Mouse (Mus musculus) midbrain, embryonic 10.5 days (tissue): Measurements from ENCODE around the gene Trpc7. TPM values are rescaled to one million over a fixed set of nuclear protein-coding genes. Genes with fewer than 3 reads are reported as not detected.

Experiments
- DNase-seq: peaks from one replicate; pipeline ENCODE4 v3.0.0-alpha.2; 2017; ENCODE audit warnings: low spot score
- H3K27ac ChIP-seq: fragments of 300-500 bp; sonication (generic); replicated peaks from 2 replicates; pipeline ENCODE4 v1.5.1; 2016; ENCODE audit warnings: mild to moderate bottlenecking
- H3K27me3 ChIP-seq: fragments of 300-500 bp; sonication (generic); 2 replicates; pipeline ENCODE4 v1.6.1; 2016; ENCODE audit warnings: low read depth, mild to moderate bottlenecking; ENCODE audit not compliant: poor library complexity, severe bottlenecking
- H3K36me3 ChIP-seq: fragments of 300-500 bp; sonication (generic); 2 replicates; pipeline ENCODE4 v1.6.1; 2016; ENCODE audit warnings: mild to moderate bottlenecking, moderate library complexity
- H3K4me1 ChIP-seq: fragments of 300-500 bp; sonication (generic); 2 replicates; pipeline ENCODE4 v1.6.1; 2016
- H3K4me3 ChIP-seq: fragments of 300-500 bp; sonication (generic); 2 replicates; pipeline ENCODE4 v1.5.1; 2016; ENCODE audit warnings: mild to moderate bottlenecking, moderate library complexity
- H3K9me3 ChIP-seq: fragments of 300-500 bp; sonication (generic); replicated peaks from 2 replicates; pipeline ENCODE4 v1.6.1; 2016; ENCODE audit warnings: mild to moderate bottlenecking
- WGBS: fragments of 180-500 bp; shearing (Covaris S2); methylation state at CpG from one replicate; pipeline ENCODE4 v1.1.7; 2016; 5-methylcytosine and 5-hydroxymethylcytosine counted together
- polyA plus RNA-seq: library from polyadenylated mRNA; unstranded; fragments of >200 nt; fragmentation: Nextera tagmentation; extraction: Ambion mirVana; gene quantifications from 2 replicates; pipeline ENCODE4 v1.2.1, GENCODE M21; 2016

Trpc7 gene
- polyA plus RNA-seq, 1 experiment from 2014 or later = not detected

DNA sequence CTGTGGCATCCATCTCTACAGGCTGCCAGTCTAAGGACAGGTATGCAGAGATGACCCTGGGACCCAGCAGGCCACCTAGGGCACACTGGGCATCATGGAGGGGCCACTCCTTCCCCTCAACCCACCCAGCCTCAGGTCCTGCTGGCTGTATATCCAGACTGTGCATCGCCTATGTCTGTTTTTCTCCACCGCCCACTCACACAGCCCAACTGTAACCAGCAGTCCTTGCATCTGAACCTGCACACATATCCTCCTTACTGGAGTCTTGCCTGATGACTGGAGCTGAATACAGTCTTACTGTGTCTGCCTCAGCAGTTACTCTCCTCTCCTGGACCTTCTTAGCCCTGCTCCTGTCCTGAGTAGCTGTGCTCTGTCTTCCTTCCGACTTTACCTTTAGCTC is 114.1 kb downstream of the Trpc7 start:
- Histone ChIP-seq H3K4me1 (peaks cover 13% of the 10 kb centered on the region), H3K4me3 (no peak overlapping the region), H3K27me3 (peaks cover 4% of the 10 kb centered on the region; the same call in 1 of the 2 replicates), H3K27ac (no peak overlapping the region), H3K36me3 (no peaks in the 10 kb centered on the region), H3K9me3 (peaks cover 4% of the 10 kb centered on the region; the same call in 1 of the 2 replicates)
- 92% methylated on average over 3 of the region's 3 CpGs for WGBS
- no peak for DNase-seq

DNA sequence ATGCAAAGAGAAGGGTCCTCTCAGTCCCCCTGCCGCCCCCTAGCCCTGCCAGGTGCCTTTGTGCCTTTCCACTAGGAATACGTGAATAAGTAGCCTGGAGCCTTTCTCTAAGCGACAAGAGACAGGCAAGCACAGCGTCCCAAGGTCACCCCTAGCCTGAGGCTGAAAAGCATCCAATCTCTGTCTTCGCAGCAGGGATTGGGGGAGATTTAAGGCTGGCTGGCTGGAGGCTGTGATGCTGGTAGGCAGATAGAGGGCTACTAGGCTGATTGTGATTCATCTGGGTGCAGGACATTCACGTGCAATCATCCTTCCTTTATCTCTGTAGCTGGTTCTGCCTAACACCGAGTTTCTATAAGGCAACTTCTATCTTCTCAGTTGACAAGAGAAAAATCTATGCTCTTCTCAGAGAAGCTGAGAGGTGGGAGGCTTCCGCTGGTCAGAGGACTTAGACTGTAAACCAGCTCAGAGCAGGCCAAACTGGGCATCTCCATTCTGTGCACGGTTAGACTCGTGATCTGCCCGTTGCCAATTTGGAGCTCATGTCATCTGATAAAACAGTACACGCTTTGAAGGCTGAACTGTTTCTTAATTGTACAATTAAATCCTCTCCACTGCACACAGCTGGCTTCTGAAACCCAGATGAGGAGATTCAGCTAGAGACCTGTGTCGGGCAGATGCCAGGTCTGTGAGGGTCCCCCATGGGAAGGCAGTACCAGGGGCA is 114.9 kb downstream of the Trpc7 start:
- H3K27ac ChIP-seq = peak overlapping the region; percentile 46; the same call in 1 of the 2 replicates
- no peaks in the 10 kb centered on the region for H3K36me3 ChIP-seq
- H3K27me3 ChIP-seq = peaks cover 4% of the 10 kb centered on the region; the same call in 1 of the 2 replicates
- no peak overlapping the region for H3K4me3 ChIP-seq
- DNase-seq = no peak
- WGBS = 74% methylated on average over 13 of the region's 13 CpGs
- H3K9me3 ChIP-seq = peaks cover 4% of the 10 kb centered on the region; the same call in 1 of the 2 replicates
- H3K4me1 ChIP-seq = peaks cover 13% of the 10 kb centered on the region

DNA sequence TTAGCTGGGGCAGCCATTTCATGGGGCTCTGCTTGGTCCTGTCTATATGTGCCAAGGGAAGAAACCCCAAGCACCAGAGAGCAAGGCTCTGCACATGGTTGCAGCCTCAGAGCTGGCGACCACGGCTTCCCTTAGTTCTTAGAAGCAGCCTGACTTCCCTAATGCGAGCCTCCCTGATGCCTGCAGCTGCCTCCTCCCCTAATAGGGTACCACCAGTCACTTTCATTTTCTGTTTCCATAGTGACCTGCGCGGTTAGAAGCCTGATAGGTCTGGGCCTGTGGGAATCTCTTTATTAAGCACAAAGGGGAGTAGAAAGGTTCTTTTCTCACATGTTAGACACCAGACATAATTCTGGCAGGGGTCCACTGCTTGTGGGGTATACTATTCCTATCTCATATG is 121.5 kb downstream of the Trpc7 start:
- Histone ChIP-seq H3K27ac (peak overlapping the region; percentile 61), H3K36me3 (no peaks in the 10 kb centered on the region), H3K4me1 (peaks cover 35% of the 10 kb centered on the region), H3K9me3 (no peaks in the 10 kb centered on the region), H3K4me3 (no peak overlapping the region), H3K27me3 (peaks cover 4% of the 10 kb centered on the region; the same call in 1 of the 2 replicates)
- WGBS = 47% methylated on average over 5 of the region's 5 CpGs
- no peak for DNase-seq

DNA sequence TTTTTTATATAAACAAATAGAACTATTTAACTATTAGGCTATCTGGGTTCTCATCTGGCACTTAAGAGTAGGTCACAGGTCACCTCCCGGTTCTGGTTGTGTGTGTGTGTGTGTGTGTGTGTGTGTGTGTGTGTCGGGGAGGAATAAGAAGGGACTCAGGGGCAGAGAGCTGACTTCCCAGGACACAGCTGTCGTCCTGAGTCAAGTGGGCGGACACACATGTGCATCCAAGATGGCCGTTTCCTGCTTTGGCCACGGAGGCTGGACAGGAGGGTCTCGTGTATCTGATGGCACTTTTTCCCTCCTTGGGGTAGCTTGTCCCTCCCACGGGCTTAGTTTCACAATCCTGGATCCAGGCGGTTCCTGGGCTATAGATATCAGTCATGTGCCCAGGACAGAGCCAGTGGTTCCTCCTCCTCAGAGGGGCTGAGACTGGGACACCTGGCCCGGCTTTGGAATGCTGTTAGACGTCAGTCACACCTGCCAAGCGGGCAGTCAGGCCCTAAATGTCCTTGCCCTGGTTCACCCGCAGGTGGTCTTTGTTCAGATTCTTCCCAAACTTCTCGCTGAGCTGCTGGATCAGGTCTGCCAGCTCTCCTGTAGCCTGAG is 122.4 kb downstream of the Trpc7 start:
- Histone ChIP-seq H3K36me3 (no peaks in the 10 kb centered on the region), H3K27ac (peak overlapping the region; percentile 61; the same call in 1 of the 2 replicates), H3K9me3 (no peaks in the 10 kb centered on the region), H3K4me3 (no peak overlapping the region), H3K27me3 (peaks cover 7% of the 10 kb centered on the region), H3K4me1 (peaks cover 44% of the 10 kb centered on the region)
- no peak for DNase-seq
- WGBS = 60% methylated on average over 14 of the region's 14 CpGs

GRCm38 (mm10) chr13:56772592-56772991 is 123.2 kb downstream of the Trpc7 start:
- no peak for DNase-seq
- no peaks in the 10 kb centered on the region for H3K36me3 ChIP-seq
- H3K4me3 ChIP-seq = no peak overlapping the region
- H3K27ac ChIP-seq = no peak overlapping the region
- H3K4me1 ChIP-seq = peaks cover 44% of the 10 kb centered on the region
- H3K9me3 ChIP-seq = no peaks in the 10 kb centered on the region
- peaks cover 14% of the 10 kb centered on the region for H3K27me3 ChIP-seq
- 55% methylated on average over 3 of the region's 3 CpGs for WGBS

- WGBS = 66% methylated on average over 5 of the region's 5 CpGs
- Histone ChIP-seq H3K27ac (peak overlapping the region; percentile 9; the same call in 1 of the 2 replicates), H3K4me3 (no peak overlapping the region), H3K27me3 (peaks cover 22% of the 10 kb centered on the region), H3K36me3 (no peaks in the 10 kb centered on the region), H3K4me1 (peaks cover 49% of the 10 kb centered on the region), H3K9me3 (no peaks in the 10 kb centered on the region)
- no peak for DNase-seq
Measured at GRCm38 (mm10) chr13:56770786-56771185, 125.0 kb downstream of the Trpc7 start.

- no peaks in the 10 kb centered on the region for H3K9me3 ChIP-seq
- peaks cover 54% of the 10 kb centered on the region for H3K4me1 ChIP-seq
- DNase-seq = peak; percentile 23
- peaks cover 26% of the 10 kb centered on the region for H3K27me3 ChIP-seq
- no peaks in the 10 kb centered on the region for H3K36me3 ChIP-seq
- H3K4me3 ChIP-seq = no peak overlapping the region
- H3K27ac ChIP-seq = peak overlapping the region; percentile 55
- WGBS = 50% methylated on average over 1 of the region's 1 CpGs
Measured at GRCm38 (mm10) chr13:56770136-56770578, 125.6 kb downstream of the Trpc7 start.

DNA sequence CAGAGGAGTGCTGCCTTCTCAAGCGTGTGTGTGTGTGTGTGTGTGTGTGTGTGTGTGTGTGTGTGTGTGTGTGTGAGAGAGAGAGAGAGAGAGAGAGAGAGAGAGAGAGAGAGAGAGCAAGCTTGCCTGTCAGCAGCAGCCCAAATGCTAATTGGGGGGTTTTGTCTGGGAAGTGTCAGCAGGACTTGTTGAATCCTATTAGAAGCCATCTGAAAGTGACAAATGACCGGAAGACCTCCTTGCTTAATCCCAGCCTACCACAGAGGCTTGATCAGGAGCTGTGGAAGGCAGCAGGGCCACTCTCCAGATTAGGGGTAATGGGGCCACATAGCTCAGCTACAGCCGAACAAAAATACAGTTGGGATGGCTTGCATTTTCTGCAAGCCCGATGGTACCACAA is 126.4 kb downstream of the Trpc7 start:
- peak overlapping the region; percentile 55 for H3K27ac ChIP-seq
- peaks cover 26% of the 10 kb centered on the region for H3K27me3 ChIP-seq
- no peaks in the 10 kb centered on the region for H3K9me3 ChIP-seq
- peaks cover 47% of the 10 kb centered on the region for H3K4me1 ChIP-seq
- WGBS = 24% methylated on average over 4 of the region's 4 CpGs
- H3K36me3 ChIP-seq = no peaks in the 10 kb centered on the region
- DNase-seq = no peak
- no peak overlapping the region for H3K4me3 ChIP-seq

- DNase-seq = no peak
- Histone ChIP-seq H3K4me1 (peaks cover 46% of the 10 kb centered on the region), H3K9me3 (no peaks in the 10 kb centered on the region), H3K27me3 (peaks cover 53% of the 10 kb centered on the region), H3K27ac (no peak overlapping the region), H3K4me3 (no peak overlapping the region), H3K36me3 (no peaks in the 10 kb centered on the region)
- 71% methylated on average over 5 of the region's 5 CpGs for WGBS
Measured at GRCm38 (mm10) chr13:56766211-56766610, 129.6 kb downstream of the Trpc7 start.

DNA sequence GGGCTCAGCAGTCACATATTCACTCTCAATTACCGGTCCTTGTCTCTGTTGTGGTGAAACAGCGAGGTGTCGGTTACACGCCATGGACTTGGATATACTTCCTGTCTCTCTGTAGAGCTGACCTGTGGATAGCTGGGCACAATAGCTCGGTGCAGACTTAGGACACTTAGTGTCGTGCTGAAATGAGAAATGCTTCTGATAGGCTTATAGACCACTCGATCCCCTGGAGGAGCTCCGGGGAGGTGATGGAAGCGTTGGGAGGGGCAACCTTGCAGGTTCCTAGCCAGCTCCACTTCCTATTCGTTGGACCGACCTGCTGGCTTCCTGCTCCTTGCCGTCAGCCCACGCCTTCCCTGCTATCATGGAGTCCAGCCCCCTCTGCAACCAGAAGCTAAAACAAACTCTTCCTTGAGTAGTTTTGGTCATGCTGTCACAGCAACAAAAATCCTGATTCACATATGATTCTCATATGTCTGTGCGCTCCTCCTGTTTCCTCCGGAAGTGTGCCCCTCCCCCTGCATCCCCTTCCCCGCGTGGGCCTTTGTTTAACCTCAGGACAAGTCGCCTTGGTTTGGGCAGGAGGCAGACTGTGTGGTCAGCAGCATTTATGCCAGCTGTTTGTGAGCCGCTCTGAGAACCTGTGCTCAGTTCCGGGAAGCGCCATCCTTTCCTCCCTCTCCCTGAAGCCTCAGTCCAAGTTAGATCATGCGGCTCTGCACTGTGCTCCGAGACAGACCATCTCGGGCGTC is 130.3 kb downstream of the Trpc7 start:
- Histone ChIP-seq H3K9me3 (no peaks in the 10 kb centered on the region), H3K27ac (peak overlapping the region; percentile 49), H3K36me3 (no peaks in the 10 kb centered on the region), H3K4me3 (no peak overlapping the region), H3K4me1 (peaks cover 44% of the 10 kb centered on the region), H3K27me3 (peaks cover 60% of the 10 kb centered on the region)
- DNase-seq = no peak
- WGBS = 66% methylated on average over 25 of the region's 25 CpGs

GRCm38 (mm10) chr13:56762446-56763229 is 133.2 kb downstream of the Trpc7 start:
- 54% methylated on average over 13 of the region's 13 CpGs for WGBS
- Histone ChIP-seq H3K9me3 (no peaks in the 10 kb centered on the region), H3K27ac (no peak overlapping the region), H3K4me1 (peaks cover 22% of the 10 kb centered on the region), H3K36me3 (no peaks in the 10 kb centered on the region), H3K4me3 (no peak overlapping the region), H3K27me3 (peaks cover 57% of the 10 kb centered on the region)
- no peak for DNase-seq

DNA sequence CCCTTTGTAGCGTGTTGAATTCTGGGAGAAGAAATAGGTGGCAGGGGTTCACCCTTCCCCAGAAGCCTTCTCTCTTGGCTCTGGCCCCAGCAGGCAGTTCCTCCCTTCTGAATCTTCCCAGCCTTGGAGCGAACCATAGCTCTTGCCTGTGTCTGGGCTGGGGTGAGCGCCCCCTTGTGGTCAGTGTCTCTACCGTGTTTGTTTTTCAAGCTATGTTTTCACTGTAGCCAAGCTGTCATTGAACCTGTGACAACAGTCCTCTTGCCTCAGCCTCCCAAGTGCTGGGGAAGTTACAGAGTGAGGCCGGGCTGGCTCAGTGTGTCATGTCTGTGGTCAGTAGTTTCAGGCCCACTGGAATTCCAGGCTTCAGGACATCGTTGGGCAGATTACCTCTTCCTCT is 137.3 kb downstream of the Trpc7 start:
- Histone ChIP-seq H3K27me3 (peaks cover 80% of the 10 kb centered on the region), H3K4me3 (no peak overlapping the region), H3K27ac (no peak overlapping the region), H3K36me3 (no peaks in the 10 kb centered on the region), H3K9me3 (no peaks in the 10 kb centered on the region), H3K4me1 (peaks cover 23% of the 10 kb centered on the region)
- WGBS = 25% methylated on average over 6 of the region's 6 CpGs
- DNase-seq = peak; percentile 83
